Mouse (Mus musculus) cerebral cortex, adult 2 months (tissue): ENCODE data around the gene Cyp2f2.

Experiments used
- WGBS: fragments of 180-500 bp; shearing (Covaris S2); methylation state at CpG from one replicate; pipeline ENCODE4 v1.1.7; 2018; 5-methylcytosine and 5-hydroxymethylcytosine counted together

Cyp2f2 gene

DNA sequence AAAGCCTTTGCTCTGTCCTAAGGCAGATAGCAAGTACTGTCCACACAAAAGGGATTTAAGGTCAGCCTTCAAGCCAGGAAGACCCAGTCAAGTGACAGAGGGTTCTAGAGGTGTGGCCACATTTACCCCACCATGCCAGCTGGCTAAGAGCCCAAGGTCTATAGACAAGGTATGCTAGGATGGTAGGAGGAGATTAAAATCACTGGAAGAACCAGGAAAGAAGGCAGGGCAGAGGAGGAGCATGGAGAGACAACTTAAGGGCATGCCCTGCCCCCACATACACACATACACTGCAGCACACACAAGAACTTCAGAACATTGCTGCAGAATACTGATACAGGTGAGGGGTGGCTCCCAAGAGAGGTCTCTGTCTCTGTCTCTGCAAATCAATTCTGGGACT is at the start of gene Cyp2f2:
Gene Cyp2f2, plus strand, starts transcription at position 234 of the 400 bp plus-strand sequence.

DNA sequence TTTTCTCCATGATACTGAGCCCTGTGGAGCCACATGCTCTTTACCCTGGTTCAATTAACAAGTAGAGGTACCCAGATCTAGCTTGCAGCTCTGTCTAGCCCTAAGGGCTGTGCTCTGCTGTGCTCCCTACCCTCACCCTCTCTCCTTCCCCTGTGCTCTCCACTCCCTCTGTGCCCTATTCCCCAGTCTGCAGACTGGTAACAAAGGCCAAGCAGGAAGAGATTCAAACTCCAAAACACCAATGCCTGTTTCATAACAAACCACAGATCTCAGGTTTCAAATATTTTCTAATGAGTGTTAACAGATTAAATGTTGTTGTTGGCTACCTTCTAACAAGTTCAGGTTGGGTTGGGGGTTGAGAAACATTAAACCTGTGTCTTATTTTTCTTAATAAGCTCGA is 41.1 kb upstream of the Cyp2f2 start:
- 67% methylated on average over 1 of the region's 1 CpGs for WGBS

GRCm38 (mm10) chr7:27081625-27082024 is 38.1 kb upstream of the Cyp2f2 start:
- WGBS: 85% methylated on average over 2 of the region's 2 CpGs

DNA sequence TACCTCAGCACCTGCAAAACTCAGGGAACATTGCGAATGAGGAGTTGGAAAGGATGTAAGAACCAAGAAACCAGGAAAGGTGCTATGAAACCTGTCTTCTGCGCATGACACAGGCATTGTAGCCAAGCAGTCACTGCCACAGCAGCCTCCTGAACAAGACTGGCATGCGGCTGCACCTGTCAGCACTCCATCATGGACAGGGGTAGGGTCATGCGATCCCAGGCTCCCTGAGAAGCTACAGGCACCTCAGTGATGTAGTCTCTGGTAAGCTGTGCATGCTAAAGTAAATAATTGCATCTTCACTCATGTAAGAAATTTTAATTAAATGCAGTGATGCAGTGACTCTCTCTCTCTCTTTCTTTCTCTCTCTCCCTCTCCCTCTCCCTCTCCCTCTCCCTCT is 28.7 kb upstream of the Cyp2f2 start:
- WGBS: 88% methylated on average over 4 of the region's 4 CpGs

- WGBS: 71% methylated on average over 7 of the region's 7 CpGs
These were observed 27.5 kb upstream of the Cyp2f2 start for GRCm38 (mm10) chr7:27092038-27092703.

GRCm38 (mm10) chr7:27092882-27093281 is 26.8 kb upstream of the Cyp2f2 start:
- WGBS: 59% methylated on average over 1 of the region's 1 CpGs

DNA sequence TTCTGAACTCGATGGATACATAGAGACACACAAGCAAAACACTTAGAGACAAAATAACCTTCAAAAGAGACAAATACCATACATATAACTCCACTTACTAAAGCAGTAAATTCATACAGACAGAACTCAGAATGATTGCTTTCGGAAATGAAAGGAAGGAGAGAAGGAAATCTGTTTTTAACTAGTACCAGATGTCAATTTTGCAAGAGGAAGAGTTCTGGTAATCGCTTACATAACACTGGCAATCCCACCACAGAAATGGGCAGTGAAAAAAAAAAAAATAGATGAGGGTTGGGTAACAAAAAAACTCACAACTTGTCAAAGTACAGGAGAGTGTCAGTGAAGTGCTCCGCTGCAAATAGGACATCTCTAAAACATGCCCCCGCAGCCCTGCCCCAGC is 14.8 kb upstream of the Cyp2f2 start:
- WGBS: 57% methylated on average over 5 of the region's 5 CpGs

DNA sequence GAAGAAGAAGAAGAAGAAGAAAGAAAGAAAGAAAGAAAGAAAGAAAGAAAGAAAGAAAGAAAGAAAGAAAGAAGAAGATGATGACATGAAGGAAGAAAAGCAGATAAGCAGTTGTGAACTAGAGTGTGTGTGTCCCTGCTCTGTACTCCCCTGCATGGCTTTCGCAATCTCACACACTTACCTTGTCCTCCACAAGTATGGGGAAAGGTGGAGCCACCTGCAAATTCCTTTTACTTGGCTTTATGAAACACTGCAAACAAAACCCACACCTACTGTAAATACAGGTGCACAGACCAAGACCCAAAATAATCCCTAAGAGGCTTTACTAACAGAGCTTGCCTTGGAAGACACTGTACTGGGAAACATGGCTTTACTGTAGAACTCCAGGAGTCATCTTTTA is 8.7 kb upstream of the Cyp2f2 start:
- 90% methylated on average over 1 of the region's 1 CpGs for WGBS

DNA sequence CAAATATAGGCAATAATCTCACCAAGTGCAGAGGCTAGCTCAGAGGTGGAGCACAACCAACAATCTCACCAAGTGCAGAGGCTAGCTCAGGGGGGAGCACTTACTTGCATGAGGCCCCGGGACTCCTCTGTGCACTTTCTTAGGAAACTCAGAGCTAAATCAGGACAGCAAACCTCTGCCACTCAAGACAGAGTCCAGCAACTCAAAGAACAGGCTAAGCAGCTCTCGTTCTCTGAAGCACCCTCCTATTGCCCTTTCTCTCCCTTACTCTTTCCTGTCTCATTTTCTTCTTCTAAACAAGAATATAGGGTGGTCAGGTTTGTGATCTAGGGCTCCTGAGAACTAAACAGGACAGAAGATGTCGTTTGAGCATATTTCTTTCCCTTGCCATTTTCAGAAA is 7.7 kb upstream of the Cyp2f2 start:
- WGBS: 72% methylated on average over 3 of the region's 3 CpGs

GRCm38 (mm10) chr7:27118033-27118511 is 1.6 kb upstream of the Cyp2f2 start:
- 54% methylated on average over 4 of the region's 4 CpGs for WGBS

- 77% methylated on average over 5 of the region's 5 CpGs for WGBS
These were observed 4.7 kb downstream of the Cyp2f2 start for GRCm38 (mm10) chr7:27124305-27124832.

DNA sequence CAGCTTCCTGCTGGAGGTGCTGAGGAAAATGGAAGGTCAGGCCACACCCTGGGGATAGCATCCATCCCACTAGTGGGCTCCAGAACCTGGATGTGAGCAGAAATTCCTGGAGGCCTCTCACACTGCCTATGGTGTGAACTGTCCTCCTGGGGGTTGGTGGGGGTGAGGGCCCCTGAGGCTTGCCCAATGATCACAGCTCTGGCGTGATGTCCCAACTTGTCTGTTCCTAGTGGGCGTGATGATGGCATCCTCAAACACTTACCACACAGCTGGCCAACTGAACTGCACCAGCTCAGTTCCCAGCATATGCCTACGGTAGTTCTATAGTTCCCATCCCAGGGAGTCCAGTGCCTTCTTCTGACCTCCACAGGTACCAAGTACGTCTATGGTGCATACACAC is 5.3 kb downstream of the Cyp2f2 start:
- 90% methylated on average over 4 of the region's 4 CpGs for WGBS

- 45% methylated on average over 3 of the region's 3 CpGs for WGBS
These were observed 8.5 kb downstream of the Cyp2f2 start for GRCm38 (mm10) chr7:27128162-27128561.

DNA sequence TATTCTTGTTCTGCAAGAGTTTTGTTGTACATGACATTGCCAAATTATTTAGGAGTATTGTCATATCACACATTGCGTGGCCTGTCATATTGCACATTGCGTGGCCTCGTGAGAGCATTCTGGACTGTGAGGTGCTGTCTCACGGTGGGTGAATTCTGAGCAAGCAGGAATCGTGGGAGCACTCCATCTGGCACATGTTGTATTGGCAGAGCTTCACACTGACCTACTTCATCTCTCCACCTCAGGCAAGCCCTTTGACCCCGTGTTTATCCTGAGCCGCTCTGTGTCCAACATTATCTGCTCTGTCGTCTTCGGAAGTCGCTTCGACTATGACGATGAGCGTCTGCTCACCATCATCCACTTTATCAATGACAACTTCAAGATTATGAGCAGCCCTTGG is 9.2 kb downstream of the Cyp2f2 start:
- WGBS: 87% methylated on average over 13 of the region's 13 CpGs

DNA sequence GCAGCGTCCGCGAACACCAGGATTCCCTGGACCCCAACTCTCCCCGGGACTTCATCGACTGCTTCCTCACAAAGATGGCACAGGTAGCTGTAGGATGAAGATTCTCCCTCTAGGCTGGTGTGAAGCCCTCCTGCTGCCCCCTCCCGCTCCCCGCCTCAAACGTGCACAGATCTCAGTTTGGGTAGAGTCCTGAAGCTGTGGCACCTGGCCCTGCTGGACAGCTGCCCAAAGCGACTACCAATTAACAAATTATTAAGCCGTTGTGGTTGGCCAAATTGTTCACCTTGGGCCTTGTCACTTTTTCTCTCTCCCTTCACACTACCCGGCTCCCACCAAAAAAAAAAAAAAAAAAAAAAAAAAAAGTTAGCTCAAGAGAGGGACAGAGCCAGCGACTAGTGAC is 10.1 kb downstream of the Cyp2f2 start:
- 85% methylated on average over 12 of the region's 12 CpGs for WGBS

- 88% methylated on average over 22 of the region's 22 CpGs for WGBS
These were observed 11.0 kb downstream of the Cyp2f2 start for GRCm38 (mm10) chr7:27130521-27131370.

GRCm38 (mm10) chr7:27131387-27131786 is 11.7 kb downstream of the Cyp2f2 start:
- 64% methylated on average over 2 of the region's 2 CpGs for WGBS

DNA sequence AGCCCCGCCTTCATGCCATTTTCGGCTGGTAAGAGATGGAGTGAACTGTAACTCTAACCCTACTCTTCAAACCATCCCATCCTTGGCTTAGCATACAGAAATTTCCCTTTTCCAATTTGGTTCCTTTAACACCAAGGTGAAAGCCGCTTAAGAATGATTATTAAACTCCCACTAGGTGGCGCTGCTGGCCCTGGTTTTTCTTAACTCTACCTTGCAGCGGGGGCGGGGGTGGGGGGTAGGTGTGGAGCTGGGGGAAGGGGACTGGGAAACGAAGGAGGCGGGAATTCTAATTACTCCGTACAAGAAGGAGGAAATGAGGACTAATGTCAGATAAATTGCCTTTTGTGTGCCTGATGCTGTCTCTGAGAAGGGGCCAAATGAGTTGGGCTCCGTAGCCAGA is 12.9 kb downstream of the Cyp2f2 start:
- WGBS: 13% methylated on average over 10 of the region's 10 CpGs

- 69% methylated on average over 12 of the region's 12 CpGs for WGBS
These were observed 13.4 kb downstream of the Cyp2f2 start for GRCm38 (mm10) chr7:27133156-27133555.

GRCm38 (mm10) chr7:27133757-27134156 is 14.0 kb downstream of the Cyp2f2 start:
- 85% methylated on average over 4 of the region's 4 CpGs for WGBS

DNA sequence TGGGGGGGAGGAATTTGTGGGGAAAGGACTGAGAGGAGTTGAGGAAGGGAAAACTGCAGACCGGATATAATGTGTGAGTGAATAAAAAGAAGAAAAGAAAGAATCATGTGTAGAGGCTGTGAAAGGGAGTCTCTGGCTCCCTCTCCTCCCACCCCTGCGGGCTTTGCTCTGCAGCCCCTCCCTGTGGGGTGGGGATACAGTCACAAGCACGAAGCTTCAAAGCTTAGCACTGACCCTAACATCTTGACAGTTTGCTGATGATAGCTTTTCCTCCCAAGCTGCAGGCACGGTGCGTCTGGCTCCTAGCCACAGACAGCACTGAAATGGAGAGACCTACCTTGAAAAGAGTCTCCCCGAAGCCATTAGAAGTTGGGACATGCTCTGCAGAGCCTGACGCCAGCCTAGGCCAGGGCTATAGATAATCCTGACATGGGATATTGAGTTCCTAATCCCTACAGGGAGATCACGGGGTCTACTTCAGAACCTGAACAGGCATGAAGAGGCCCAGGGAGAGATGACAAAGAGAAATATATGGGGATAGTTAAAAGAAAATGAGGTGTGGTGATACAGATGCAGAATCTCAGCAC is 16.8 kb downstream of the Cyp2f2 start:
- WGBS: 64% methylated on average over 8 of the region's 8 CpGs

- WGBS: 42% methylated on average over 10 of the region's 10 CpGs
These were observed 33.6 kb downstream of the Cyp2f2 start, which contains the start of gene Cyp2t4 for GRCm38 (mm10) chr7:27153205-27153764. Gene Cyp2t4, plus strand, starts transcription at chr7:27153714.
